Mouse (Mus musculus): ENCODE results near the gene Ccdc194. TPM values are rescaled to one million over a fixed set of nuclear protein-coding genes. Genes with fewer than 3 reads are reported as not detected.

Gene Ccdc194
- polyA plus RNA-seq, 1 experiment from 2014 or later = not detected

- Histone ChIP-seq H3K4me2 (ENCODE audit: low read length) (peak overlapping the region; percentile 86), H3K36me3 (ENCODE audit: control insufficient read depth, insufficient read depth, low read length) (no peaks in the 10 kb centered on the region), H3K9ac (replicated peaks; ENCODE audit: low read length) (no peak overlapping the region; the same call in 1 of the 2 replicates), H3K27ac (replicated peaks; ENCODE audit: low read depth, low read length) (peak overlapping the region; percentile 83; the same call in 1 of the 2 replicates), H3K27me3 (ENCODE audit: control insufficient read depth, insufficient read depth, low read length) (no peaks in the 10 kb centered on the region), H3K4me3 (replicated peaks; ENCODE audit: low read depth, low read length) (peak overlapping the region; percentile 52), H3K4me1 (ENCODE audit: control insufficient read depth, insufficient read depth, low read length) (peaks cover 15% of the 10 kb centered on the region), H3K9me3 (ENCODE audit: control insufficient read depth, low read length) (no peaks in the 10 kb centered on the region)
- ATAC-seq (ENCODE audit: low FRiP score, low TSS enrichment) (no peak), DNase-seq (no peak)
- 17% methylated on average over 6 of the region's 6 CpGs for WGBS
Observed at GRCm38 (mm10) chr8:71568941-71569340, 43.4 kb upstream of the Ccdc194 start.

- Histone ChIP-seq H3K27ac (replicated peaks; ENCODE audit: low read depth, low read length) (peak within 1 kb of the TSS; percentile 83), H3K4me3 (replicated peaks; ENCODE audit: low read depth, low read length) (peak within 1 kb of the TSS; percentile 52), H3K9me3 (ENCODE audit: control insufficient read depth, low read length) (no peaks in the 10 kb centered on the region), H3K9ac (replicated peaks; ENCODE audit: low read length) (peak within 1 kb of the TSS; percentile 72), H3K36me3 (ENCODE audit: control insufficient read depth, insufficient read depth, low read length) (no peaks in the 10 kb centered on the region), H3K4me1 (ENCODE audit: control insufficient read depth, insufficient read depth, low read length) (peaks cover 15% of the 10 kb centered on the region), H3K4me2 (ENCODE audit: low read length) (peak within 1 kb of the TSS; percentile 86), H3K27me3 (ENCODE audit: control insufficient read depth, insufficient read depth, low read length) (0 out of 2 replicates have a peak, but pooled peaks cover 3% of the 10 kb centered on the region)
- no peak for ATAC-seq (ENCODE audit: low FRiP score, low TSS enrichment)
- 11% methylated on average over 13 of the region's 13 CpGs for WGBS
- DNase-seq = peak; percentile 65
Observed at GRCm38 (mm10) chr8:71568387-71568937, 43.0 kb upstream of the Ccdc194 start, which contains the start of gene Slc27a1. TSS of gene Slc27a1 (plus strand) at chr8:71568882.

DNA sequence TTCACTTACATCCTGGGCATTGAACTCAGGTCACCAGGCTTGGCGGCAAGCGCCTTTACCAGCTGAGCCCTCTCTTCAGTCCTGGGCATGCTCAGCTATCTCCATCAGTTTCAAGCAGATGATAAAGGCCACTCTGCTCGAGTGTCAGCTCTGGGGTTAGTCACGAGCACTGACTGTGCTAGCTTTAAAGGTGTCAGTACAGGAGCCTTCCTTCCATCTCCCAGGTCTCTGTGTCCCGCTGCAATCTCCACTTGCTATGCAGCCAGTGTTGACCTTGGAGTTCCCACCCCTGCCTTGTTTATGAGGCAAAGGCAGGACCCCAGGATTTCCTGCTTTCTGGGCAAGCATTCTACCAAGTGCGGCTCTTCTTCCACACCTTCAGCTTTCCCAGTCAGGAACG lies 42.1 kb upstream of the Ccdc194 start:
- WGBS = 83% methylated on average over 7 of the region's 7 CpGs
- Histone ChIP-seq H3K27me3 (ENCODE audit: control insufficient read depth, insufficient read depth, low read length) (peaks cover 11% of the 10 kb centered on the region; the same call in 1 of the 2 replicates), H3K9ac (replicated peaks; ENCODE audit: low read length) (no peak overlapping the region), H3K27ac (replicated peaks; ENCODE audit: low read depth, low read length) (no peak overlapping the region), H3K9me3 (ENCODE audit: control insufficient read depth, low read length) (no peaks in the 10 kb centered on the region), H3K4me3 (replicated peaks; ENCODE audit: low read depth, low read length) (no peak overlapping the region), H3K4me1 (ENCODE audit: control insufficient read depth, insufficient read depth, low read length) (peaks cover 18% of the 10 kb centered on the region), H3K4me2 (ENCODE audit: low read length) (no peak overlapping the region), H3K36me3 (ENCODE audit: control insufficient read depth, insufficient read depth, low read length) (no peaks in the 10 kb centered on the region)
- DNase-seq = no peak
- no peak for ATAC-seq (ENCODE audit: low FRiP score, low TSS enrichment)

- WGBS = 68% methylated on average over 3 of the region's 3 CpGs
- Histone ChIP-seq H3K4me2 (ENCODE audit: low read length) (no peak within 1 kb of the TSS), H3K27ac (replicated peaks; ENCODE audit: low read depth, low read length) (no peak within 1 kb of the TSS), H3K9ac (replicated peaks; ENCODE audit: low read length) (no peak within 1 kb of the TSS), H3K36me3 (ENCODE audit: control insufficient read depth, insufficient read depth, low read length) (no peaks in the 10 kb centered on the region), H3K4me3 (replicated peaks; ENCODE audit: low read depth, low read length) (no peak within 1 kb of the TSS), H3K27me3 (ENCODE audit: control insufficient read depth, insufficient read depth, low read length) (peaks cover 22% of the 10 kb centered on the region; the same call in 1 of the 2 replicates), H3K9me3 (ENCODE audit: control insufficient read depth, low read length) (no peaks in the 10 kb centered on the region), H3K4me1 (ENCODE audit: control insufficient read depth, insufficient read depth, low read length) (peaks cover 12% of the 10 kb centered on the region)
- DNase-seq (no peak), ATAC-seq (ENCODE audit: low FRiP score, low TSS enrichment) (no peak)
Observed at GRCm38 (mm10) chr8:71566501-71566900, 41.0 kb upstream of the Ccdc194 start, which contains the start of gene Nxnl1. TSS of gene Nxnl1 (minus strand) at chr8:71566601.

- Histone ChIP-seq H3K36me3 (ENCODE audit: control insufficient read depth, insufficient read depth, low read length) (no peaks in the 10 kb centered on the region), H3K9ac (replicated peaks; ENCODE audit: low read length) (no peak overlapping the region), H3K4me3 (replicated peaks; ENCODE audit: low read depth, low read length) (no peak overlapping the region), H3K4me1 (ENCODE audit: control insufficient read depth, insufficient read depth, low read length) (0 out of 2 replicates have a peak, but pooled peaks cover 7% of the 10 kb centered on the region), H3K27ac (replicated peaks; ENCODE audit: low read depth, low read length) (no peak overlapping the region), H3K27me3 (ENCODE audit: control insufficient read depth, insufficient read depth, low read length) (peaks cover 44% of the 10 kb centered on the region), H3K9me3 (ENCODE audit: control insufficient read depth, low read length) (no peaks in the 10 kb centered on the region), H3K4me2 (ENCODE audit: low read length) (no peak overlapping the region)
- ATAC-seq (ENCODE audit: low FRiP score, low TSS enrichment) (no peak), DNase-seq (no peak)
- WGBS = 90% methylated on average over 4 of the region's 4 CpGs
Observed at GRCm38 (mm10) chr8:71563992-71564391, 38.5 kb upstream of the Ccdc194 start.

DNA sequence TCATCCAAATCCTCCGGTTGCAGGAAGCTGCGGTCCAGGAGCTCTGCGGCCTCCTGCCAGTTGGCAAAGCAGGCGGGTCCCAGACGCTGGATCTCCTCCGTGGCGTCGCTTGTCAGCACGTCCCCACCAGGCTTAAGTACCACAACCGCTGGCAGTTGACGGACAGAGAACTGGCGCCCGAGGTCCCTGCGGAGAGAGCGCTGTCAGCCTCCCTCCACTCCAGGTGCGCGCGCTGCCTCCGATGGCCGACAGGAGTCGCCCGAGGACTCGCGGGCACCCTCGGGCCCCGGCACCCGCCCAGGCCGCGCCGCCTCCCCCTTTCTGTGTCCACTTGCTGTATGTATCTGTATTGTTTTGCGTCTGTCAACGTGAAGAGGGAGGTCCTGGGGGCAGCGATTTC lies 37.2 kb upstream of the Ccdc194 start:
- H3K36me3 ChIP-seq (ENCODE audit: control insufficient read depth, insufficient read depth, low read length) = no peaks in the 10 kb centered on the region
- peak overlapping the region; percentile 22 for H3K4me3 ChIP-seq (replicated peaks; ENCODE audit: low read depth, low read length)
- ATAC-seq (ENCODE audit: low FRiP score, low TSS enrichment) = peak; percentile 49; the same call in 1 of the 2 replicates
- H3K4me1 ChIP-seq (ENCODE audit: control insufficient read depth, insufficient read depth, low read length) = 0 out of 2 replicates have a peak, but pooled peaks cover 7% of the 10 kb centered on the region
- peak; percentile 78 for DNase-seq
- no peaks in the 10 kb centered on the region for H3K9me3 ChIP-seq (ENCODE audit: control insufficient read depth, low read length)
- H3K27me3 ChIP-seq (ENCODE audit: control insufficient read depth, insufficient read depth, low read length) = peaks cover 57% of the 10 kb centered on the region
- H3K27ac ChIP-seq (replicated peaks; ENCODE audit: low read depth, low read length) = no peak overlapping the region
- peak overlapping the region; percentile 39; the same call in 1 of the 2 replicates for H3K9ac ChIP-seq (replicated peaks; ENCODE audit: low read length)
- under 1% methylated on average over 33 of the region's 33 CpGs for WGBS
- peak overlapping the region; percentile 43 for H3K4me2 ChIP-seq (ENCODE audit: low read length)

DNA sequence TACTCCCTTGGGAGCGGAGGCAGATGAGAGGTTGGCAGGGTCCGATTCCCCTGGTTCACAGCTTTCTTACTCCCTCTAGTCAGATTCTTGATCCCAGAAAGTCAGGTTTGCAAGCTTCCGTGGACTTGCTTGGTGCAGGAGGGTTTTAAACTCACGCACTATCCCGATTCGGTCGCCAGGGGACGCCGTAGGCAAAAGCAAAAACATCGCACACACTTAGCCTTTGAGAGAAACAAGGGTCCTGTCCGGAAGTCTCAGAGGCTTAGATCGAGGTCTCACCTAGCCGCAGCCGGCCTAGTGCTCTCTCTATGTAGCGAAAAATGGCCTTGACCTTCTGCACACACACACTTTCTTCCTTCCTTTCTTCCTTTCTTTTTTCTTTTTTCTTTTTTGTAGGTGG lies 35.9 kb upstream of the Ccdc194 start:
- 4% methylated on average over 15 of the region's 15 CpGs for WGBS

DNA sequence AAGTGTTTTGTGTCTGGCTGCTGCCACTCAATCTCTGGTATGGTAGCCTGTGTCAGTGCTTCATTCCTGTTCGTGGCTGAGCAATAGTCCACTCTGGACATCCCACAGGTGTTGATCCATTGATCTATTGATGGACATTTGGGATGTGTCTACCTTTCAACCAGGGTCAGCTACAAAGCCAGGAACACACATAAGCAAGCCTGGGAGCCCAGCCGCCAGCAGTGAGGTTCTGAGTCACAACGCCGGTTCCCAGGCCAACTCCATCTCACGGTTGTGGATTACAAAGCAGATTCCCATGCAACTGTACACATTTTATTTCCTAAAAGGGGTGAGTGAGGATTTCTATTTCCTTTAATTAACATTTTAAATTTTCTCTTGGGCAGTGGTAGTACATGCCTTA lies 35.3 kb upstream of the Ccdc194 start:
- Histone ChIP-seq H3K9me3 (ENCODE audit: control insufficient read depth, low read length) (no peaks in the 10 kb centered on the region), H3K4me3 (replicated peaks; ENCODE audit: low read depth, low read length) (no peak overlapping the region), H3K4me1 (ENCODE audit: control insufficient read depth, insufficient read depth, low read length) (0 out of 2 replicates have a peak, but pooled peaks cover 7% of the 10 kb centered on the region), H3K27ac (replicated peaks; ENCODE audit: low read depth, low read length) (no peak overlapping the region), H3K27me3 (ENCODE audit: control insufficient read depth, insufficient read depth, low read length) (peaks cover 75% of the 10 kb centered on the region), H3K36me3 (ENCODE audit: control insufficient read depth, insufficient read depth, low read length) (no peaks in the 10 kb centered on the region), H3K9ac (replicated peaks; ENCODE audit: low read length) (no peak overlapping the region), H3K4me2 (ENCODE audit: low read length) (no peak overlapping the region)
- WGBS = 83% methylated on average over 5 of the region's 5 CpGs
- no peak for ATAC-seq (ENCODE audit: low FRiP score, low TSS enrichment)
- no peak for DNase-seq

More for the DNA sequence above, 35.9 kb upstream of the Ccdc194 start:
- Histone ChIP-seq H3K4me3 (replicated peaks; ENCODE audit: low read depth, low read length) (no peak overlapping the region), H3K27me3 (ENCODE audit: control insufficient read depth, insufficient read depth, low read length) (peaks cover 70% of the 10 kb centered on the region), H3K4me1 (ENCODE audit: control insufficient read depth, insufficient read depth, low read length) (0 out of 2 replicates have a peak, but pooled peaks cover 7% of the 10 kb centered on the region), H3K27ac (replicated peaks; ENCODE audit: low read depth, low read length) (no peak overlapping the region), H3K9me3 (ENCODE audit: control insufficient read depth, low read length) (no peaks in the 10 kb centered on the region), H3K4me2 (ENCODE audit: low read length) (no peak overlapping the region), H3K9ac (replicated peaks; ENCODE audit: low read length) (no peak overlapping the region), H3K36me3 (ENCODE audit: control insufficient read depth, insufficient read depth, low read length) (no peaks in the 10 kb centered on the region)
- DNase-seq (peak; percentile 84), ATAC-seq (ENCODE audit: low FRiP score, low TSS enrichment) (no peak)

GRCm38 (mm10) chr8:71560071-71560470 lies 34.6 kb upstream of the Ccdc194 start:
- 0 out of 2 replicates have a peak, but pooled peaks cover 7% of the 10 kb centered on the region for H3K4me1 ChIP-seq (ENCODE audit: control insufficient read depth, insufficient read depth, low read length)
- DNase-seq (no peak), ATAC-seq (ENCODE audit: low FRiP score, low TSS enrichment) (no peak)
- no peaks in the 10 kb centered on the region for H3K36me3 ChIP-seq (ENCODE audit: control insufficient read depth, insufficient read depth, low read length)
- no peak overlapping the region for H3K4me3 ChIP-seq (replicated peaks; ENCODE audit: low read depth, low read length)
- no peak overlapping the region for H3K9ac ChIP-seq (replicated peaks; ENCODE audit: low read length)
- H3K27me3 ChIP-seq (ENCODE audit: control insufficient read depth, insufficient read depth, low read length) = peaks cover 75% of the 10 kb centered on the region
- no peak overlapping the region for H3K27ac ChIP-seq (replicated peaks; ENCODE audit: low read depth, low read length)
- no peak overlapping the region for H3K4me2 ChIP-seq (ENCODE audit: low read length)
- H3K9me3 ChIP-seq (ENCODE audit: control insufficient read depth, low read length) = no peaks in the 10 kb centered on the region
- WGBS = 83% methylated on average over 3 of the region's 3 CpGs

All from midbrain, embryonic 14.5 days (tissue).